Mouse (Mus musculus): Measurements from ENCODE around the gene Zbtb12. TPM values are rescaled to one million over a fixed set of nuclear protein-coding genes. Genes with fewer than 3 reads are reported as not detected.
"Not testable (repeated sequence)": the region's sequence is repeated elsewhere in the genome, so short reads cannot be mapped to it uniquely, and the experiment has no call there.

Zbtb12 gene
- total and polyA plus RNA-seq, 3 experiments, result 2.4 to 9.3 (median 8.5) TPM

DNA sequence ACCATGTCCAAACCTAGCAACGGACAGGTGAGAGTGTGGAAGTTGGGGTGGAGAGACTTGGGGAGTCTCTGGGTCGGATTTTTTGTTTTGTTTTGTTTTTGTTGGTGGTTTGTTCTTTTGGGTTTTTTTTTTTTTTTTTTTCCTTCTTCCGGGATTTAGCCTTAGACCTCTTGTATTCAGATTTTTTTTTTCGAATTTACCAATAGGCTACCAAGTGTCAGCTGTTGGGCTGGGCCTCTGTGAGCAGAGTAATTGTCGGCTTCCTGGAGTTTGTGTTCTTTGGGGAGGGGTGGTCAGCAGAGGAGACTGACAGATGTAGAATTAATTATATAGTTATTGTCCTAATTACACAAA, 20.6 kb downstream of the Zbtb12 start:
- H3K4me2 ChIP-seq (ENCODE audit: insufficient read depth, low read depth, poor library complexity, severe bottlenecking), result peak overlapping the region; percentile 63
- H3K4me1 ChIP-seq (ENCODE audit: control insufficient read depth in 1 of 2, insufficient read depth in 2 of 2), result peaks cover 7 to 25% of the 10 kb centered on the region in 2 experiments
- DNase-seq (ENCODE audit: extremely low read depth), result peak; percentile 64
- TF ChIP-seq MEF2A (IDR thresholded peaks at IDR 0.05; ENCODE audit: borderline replicate concordance, low read depth, low read length) (no peak), MAZ (IDR thresholded peaks at IDR 0.05; ENCODE audit: low read depth, low read length) (0 out of 2 replicates have a peak, but pooled peaks have one; percentile 22), CHD1 (IDR thresholded peaks at IDR 0.05; ENCODE audit: low read depth, low read length) (no peak), RAD21 (IDR thresholded peaks at IDR 0.05; ENCODE audit: low read depth, low read length) (no peak), ETS1 (conservative IDR thresholded peaks at IDR 0.05; ENCODE audit: low read depth, low read length) (no peak; the same call in 1 of the 2 replicates), SIN3A (IDR thresholded peaks at IDR 0.05; ENCODE audit: low read length) (peak; percentile 71; the same call in 1 of the 2 replicates), MYC (IDR thresholded peaks at IDR 0.05; ENCODE audit: low read depth, low read length) (peak; percentile 46; the same call in 1 of the 2 replicates), PAX5 (IDR thresholded peaks at IDR 0.05; ENCODE audit: low read length) (no peak), JUN (IDR thresholded peaks at IDR 0.05; ENCODE audit: insufficient read depth, low read depth, low read length) (no peak), ELF1 (IDR thresholded peaks at IDR 0.05; ENCODE audit: low read depth, low read length) (peak; percentile 90), EP300 (IDR thresholded peaks at IDR 0.05; ENCODE audit: low read length) (no peak), TBP (conservative IDR thresholded peaks at IDR 0.05; ENCODE audit: low read depth, low read length) (0 out of 2 replicates have a peak, but pooled peaks have one; percentile 26), NELFE (IDR thresholded peaks at IDR 0.05; ENCODE audit: low read depth, low read length) (no peak), ZMIZ1 (IDR thresholded peaks at IDR 0.05; ENCODE audit: low read depth, low read length) (0 out of 2 replicates have a peak, but pooled peaks have one; percentile 5), SMC3 (IDR thresholded peaks at IDR 0.05; ENCODE audit: low read depth, low read length) (no peak), CHD2 (IDR thresholded peaks at IDR 0.05; ENCODE audit: low read length) (no peak), ZNF384 (IDR thresholded peaks at IDR 0.05; ENCODE audit: low read depth, low read length) (peak; percentile 96), MXI1 (IDR thresholded peaks at IDR 0.05; ENCODE audit: low read depth, low read length) (no peak), POLR2A (IDR thresholded peaks at IDR 0.05; ENCODE audit: low read depth, low read length) (no peak; the same call in 1 of the 2 replicates), HCFC1 (IDR thresholded peaks at IDR 0.05; ENCODE audit: low read depth, low read length) (peak; percentile 47)
- H3K9me3 ChIP-seq (replicated peaks; ENCODE audit: low read length), result peaks cover 5% of the 10 kb centered on the region
- H3K36me3 ChIP-seq (replicated peaks in 1 of 2; ENCODE audit: control insufficient read depth in 1 of 2, insufficient read depth in 1 of 2, low read length in 1 of 2), result peaks cover 24 to 49% of the 10 kb centered on the region in 2 experiments
- in situ Hi-C loops (cut with MboI; ENCODE audit: low pct_ligation_motif_present, low pct_unique_long_range_greater_than_20kb, low sequenced_read_pairs), result no loop called here
- dilution Hi-C loops (cut with MboI; ENCODE audit: extremely low pct_ligation_motif_present, extremely low pct_unique_long_range_greater_than_20kb, low sequenced_read_pairs), result no loop called here
- H3K27ac ChIP-seq (ENCODE audit: insufficient read depth, low read depth), result peak overlapping the region; percentile 89
- H3K4me3 ChIP-seq (replicated peaks in 1 of 3; ENCODE audit: low read depth in 2 of 3, low read length in 2 of 3, poor library complexity in 1 of 3), result peak overlapping the region; percentile 91 to 93 (median 92)
- no peaks in the 10 kb centered on the region for H3K27me3 ChIP-seq (replicated peaks)
- peak overlapping the region; percentile 94 for H3K9ac ChIP-seq (ENCODE audit: insufficient read depth, low read depth)
- H3K79me2 ChIP-seq (replicated peaks; ENCODE audit: control insufficient read depth, extremely low read depth, insufficient read depth, poor library complexity, severe bottlenecking), result peaks cover 17% of the 10 kb centered on the region

DNA sequence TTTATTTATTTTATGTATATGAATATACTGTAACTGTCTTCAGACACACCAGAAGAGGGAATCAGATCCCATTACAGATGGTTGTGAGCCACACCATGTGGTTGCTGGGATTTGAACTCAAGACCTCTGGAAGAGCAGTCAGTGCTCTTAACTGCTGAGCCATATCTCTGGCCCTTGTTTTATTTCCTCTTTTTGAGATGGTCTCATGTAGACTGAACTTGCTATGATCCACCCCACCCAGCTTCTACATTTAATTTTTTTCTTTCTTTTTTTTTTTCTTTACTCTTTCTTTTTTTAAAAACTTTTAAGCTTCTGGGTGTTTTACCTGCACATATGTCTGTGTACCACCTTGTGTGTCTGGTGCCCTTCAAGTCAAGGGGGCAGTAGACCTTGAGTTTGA, 21.5 kb downstream of the Zbtb12 start:
- H3K4me1 ChIP-seq (ENCODE audit: control insufficient read depth in 1 of 2, insufficient read depth in 2 of 2), result peaks cover 0 to 15% of the 10 kb centered on the region in 2 experiments; a peak in 2 of 4 replicates
- peak overlapping the region; percentile 63; the same call in 1 of the 2 replicates for H3K4me2 ChIP-seq (ENCODE audit: insufficient read depth, low read depth, poor library complexity, severe bottlenecking)
- dilution Hi-C loops (cut with MboI; ENCODE audit: extremely low pct_ligation_motif_present, extremely low pct_unique_long_range_greater_than_20kb, low sequenced_read_pairs); DNase-seq (ENCODE audit: extremely low read depth); in situ Hi-C loops (cut with MboI; ENCODE audit: low pct_ligation_motif_present, low pct_unique_long_range_greater_than_20kb, low sequenced_read_pairs); H3K9me3 ChIP-seq (replicated peaks; ENCODE audit: low read length); H3K9ac ChIP-seq (ENCODE audit: insufficient read depth, low read depth); H3K27ac ChIP-seq (ENCODE audit: insufficient read depth, low read depth); H3K4me3 ChIP-seq (replicated peaks in 1 of 3; ENCODE audit: low read depth in 2 of 3, low read length in 2 of 3, poor library complexity in 1 of 3); H3K27me3 ChIP-seq (replicated peaks): not testable (repeated sequence)
- peaks cover 30 to 51% of the 10 kb centered on the region in 2 experiments for H3K36me3 ChIP-seq (replicated peaks in 1 of 2; ENCODE audit: control insufficient read depth in 1 of 2, insufficient read depth in 1 of 2, low read length in 1 of 2)
- H3K79me2 ChIP-seq (replicated peaks; ENCODE audit: control insufficient read depth, extremely low read depth, insufficient read depth, poor library complexity, severe bottlenecking), result peaks cover 17% of the 10 kb centered on the region

Measured in CH12.LX (cell line).